Mouse (Mus musculus) limb, embryonic 13.5 days (tissue): ENCODE results near the gene Cpsf7. TPM values are rescaled to one million over a fixed set of nuclear protein-coding genes. Genes with fewer than 3 reads are reported as not detected.

Experiments
- ATAC-seq: fragments of 200-750 bp; cut with Nextera tagmentation; 2 replicates; pipeline ENCODE4 v1.8.0; 2017; ENCODE audit warnings: low read depth, moderate number of reproducible peaks, moderate TSS enrichment; ENCODE audit not compliant: low FRiP score
- H3K27ac ChIP-seq: fragments of 300-500 bp; sonication (generic); 2 replicates; pipeline ENCODE4 v1.5.1; 2015; ENCODE audit warnings: inconsistent platforms, mild to moderate bottlenecking, moderate library complexity
- H3K27me3 ChIP-seq: fragments of 300-500 bp; sonication (generic); 2 replicates; pipeline ENCODE4 v1.6.1; 2015; ENCODE audit warnings: mild to moderate bottlenecking, inconsistent platforms
- H3K36me3 ChIP-seq: fragments of 300-500 bp; sonication (generic); 2 replicates; pipeline ENCODE4 v1.6.1; 2015; ENCODE audit warnings: inconsistent platforms, mild to moderate bottlenecking, moderate library complexity
- H3K4me1 ChIP-seq: fragments of 300-500 bp; sonication (generic); 2 replicates; pipeline ENCODE4 v1.6.1; 2015; ENCODE audit warnings: inconsistent platforms
- H3K4me2 ChIP-seq: fragments of 300-500 bp; sonication (generic); replicated peaks from 2 replicates; pipeline ENCODE4 v1.6.1; 2015; ENCODE audit warnings: inconsistent platforms, mild to moderate bottlenecking, moderate library complexity
- H3K4me3 ChIP-seq: fragments of 300-500 bp; sonication (generic); 2 replicates; pipeline ENCODE4 v1.5.1; 2015; ENCODE audit warnings: moderate library complexity, mild to moderate bottlenecking, inconsistent platforms
- H3K9ac ChIP-seq: fragments of 300-500 bp; sonication (generic); 2 replicates; pipeline ENCODE4 v1.6.1; 2015; ENCODE audit warnings: mild to moderate bottlenecking, inconsistent platforms
- H3K9me3 ChIP-seq: fragments of 300-500 bp; sonication (generic); 2 replicates; pipeline ENCODE4 v1.6.1; 2016; ENCODE audit warnings: inconsistent platforms
- WGBS: fragments of 180-500 bp; shearing (Covaris S2); methylation state at CpG from one replicate; pipeline ENCODE4 v1.1.7; 2015; 5-methylcytosine and 5-hydroxymethylcytosine counted together
- polyA plus RNA-seq: library from polyadenylated mRNA; unstranded; fragments of >200 nt; fragmentation: Nextera tagmentation; extraction: Ambion mirVana; gene quantifications from 2 replicates; pipeline ENCODE4 v1.2.1, GENCODE M21; 2015

Cpsf7 gene
- polyA plus RNA-seq, 1 experiment from 2014 or later: 51.4 TPM

DNA sequence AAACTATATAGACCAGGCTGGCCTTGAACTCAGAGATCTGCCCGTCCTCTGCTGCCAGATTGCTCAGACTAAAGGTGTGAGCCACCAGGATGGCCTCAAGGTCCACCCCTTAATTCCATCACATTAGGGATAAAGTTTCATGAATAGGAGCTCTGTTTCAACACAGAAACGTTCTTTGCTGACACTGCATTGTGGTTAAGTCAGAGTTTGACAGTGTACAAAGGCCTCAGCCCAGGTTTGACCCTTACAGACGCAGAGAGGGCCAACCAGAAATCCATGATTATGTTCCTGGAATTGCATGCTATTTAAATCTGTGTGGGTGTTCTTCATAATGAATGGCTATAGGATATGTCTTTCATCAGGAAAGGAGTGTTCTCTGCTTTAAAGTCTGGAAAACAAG is 65.2 kb downstream of the Cpsf7 start:
- ATAC-seq: no peak
- no peak overlapping the region for H3K4me2 ChIP-seq
- H3K36me3 ChIP-seq: peaks cover 59% of the 10 kb centered on the region
- 73% methylated on average over 3 of the region's 3 CpGs for WGBS
- no peak overlapping the region for H3K27ac ChIP-seq
- no peak overlapping the region for H3K9ac ChIP-seq
- H3K9me3 ChIP-seq: no peaks in the 10 kb centered on the region
- no peak overlapping the region for H3K4me3 ChIP-seq
- no peaks in the 10 kb centered on the region for H3K27me3 ChIP-seq
- peaks cover 7% of the 10 kb centered on the region; the same call in 1 of the 2 replicates for H3K4me1 ChIP-seq

DNA sequence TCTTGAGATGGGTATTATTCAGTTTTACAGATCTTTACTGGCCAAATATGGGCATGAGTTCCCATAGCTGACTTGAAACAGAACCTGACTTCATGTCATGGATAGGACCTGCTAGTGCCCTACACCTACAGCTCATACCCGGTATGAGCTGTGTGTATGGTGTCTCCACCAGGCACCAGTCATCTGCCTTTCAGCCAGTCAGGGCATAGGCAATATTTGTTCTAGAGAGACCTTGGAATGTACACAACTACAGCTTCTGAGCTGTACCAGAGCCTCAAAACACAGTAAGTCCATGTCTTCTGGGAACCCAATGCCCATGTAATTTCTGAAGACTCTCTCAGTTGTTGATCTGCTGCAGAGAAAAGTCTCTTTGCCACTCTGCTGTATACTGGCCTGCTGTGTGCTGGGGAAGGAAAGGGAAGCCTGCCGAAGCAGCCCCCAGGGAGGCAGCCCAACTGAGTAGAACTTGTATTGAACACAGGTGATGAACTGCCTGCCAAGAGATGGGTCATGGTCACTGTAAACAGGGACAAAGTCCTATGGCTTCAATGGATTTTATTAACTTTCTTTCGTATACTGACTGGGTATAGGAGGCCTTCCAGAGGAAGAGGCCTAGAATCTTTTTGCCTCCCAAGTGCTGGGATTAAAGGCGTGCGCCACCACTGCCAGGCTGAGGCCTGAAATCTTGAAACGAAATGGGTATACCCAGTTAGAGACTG is 66.8 kb downstream of the Cpsf7 start:
- WGBS: 93% methylated on average over 6 of the region's 6 CpGs
- Histone ChIP-seq H3K36me3 (peaks cover 73% of the 10 kb centered on the region), H3K27me3 (no peaks in the 10 kb centered on the region)

More for the DNA sequence above, 66.8 kb downstream of the Cpsf7 start:
- no peak for ATAC-seq
- Histone ChIP-seq H3K4me2 (no peak overlapping the region), H3K9ac (no peak overlapping the region), H3K4me3 (no peak overlapping the region), H3K4me1 (peaks cover 7% of the 10 kb centered on the region; the same call in 1 of the 2 replicates), H3K27ac (no peak overlapping the region), H3K9me3 (no peaks in the 10 kb centered on the region)

Other genes starting within 250 kb of the Cpsf7 start
- 2.0 and 2.5 TPM in 2 replicates for gene Dagla, start 220.4 kb upstream of the Cpsf7 start, polyA plus RNA-seq
- 0.69 and 1.1 TPM in 2 replicates for gene Syt7, start 136.2 kb upstream of the Cpsf7 start, polyA plus RNA-seq
- 0.25 and 0.37 TPM in 2 replicates for gene Lrrc10b, start 67.8 kb upstream of the Cpsf7 start, polyA plus RNA-seq
- gene Ppp1r32, start 42.3 kb upstream of the Cpsf7 start, polyA plus RNA-seq: not detected in 2 replicates
- 60.4 and 66.2 TPM in 2 replicates for gene Sdhaf2, start 876 bp downstream of the Cpsf7 start, polyA plus RNA-seq
- 57.2 and 62.8 TPM in 2 replicates for gene Tmem216, start 31.0 kb downstream of the Cpsf7 start, polyA plus RNA-seq
- gene Cyb561a3, start 51.9 kb downstream of the Cpsf7 start, polyA plus RNA-seq: 15.9 and 19.3 TPM in 2 replicates
- gene Tmem138, start 52.1 kb downstream of the Cpsf7 start, polyA plus RNA-seq: 39.4 and 39.7 TPM in 2 replicates
- gene Ddb1, start 80.1 kb downstream of the Cpsf7 start, polyA plus RNA-seq: 400 and 416 TPM in 2 replicates
- gene Tkfc, start 80.4 kb downstream of the Cpsf7 start, polyA plus RNA-seq: 15.2 and 15.7 TPM in 2 replicates
- 4.2 and 4.7 TPM in 2 replicates for gene Vwce, start 108.9 kb downstream of the Cpsf7 start, polyA plus RNA-seq
- 0.10 TPM in 1 of 2 replicates, not detected in the other for gene Pga5, start 152.8 kb downstream of the Cpsf7 start, polyA plus RNA-seq
- 38.3 and 40.9 TPM in 2 replicates for gene Vps37c, start 163.5 kb downstream of the Cpsf7 start, polyA plus RNA-seq
- gene Cd5, start 213.7 kb downstream of the Cpsf7 start, polyA plus RNA-seq: 0.08 and 0.19 TPM in 2 replicates